Comparison of ENCODE assay signal across 11 mouse cellular contexts in the genomic region with DNA sequence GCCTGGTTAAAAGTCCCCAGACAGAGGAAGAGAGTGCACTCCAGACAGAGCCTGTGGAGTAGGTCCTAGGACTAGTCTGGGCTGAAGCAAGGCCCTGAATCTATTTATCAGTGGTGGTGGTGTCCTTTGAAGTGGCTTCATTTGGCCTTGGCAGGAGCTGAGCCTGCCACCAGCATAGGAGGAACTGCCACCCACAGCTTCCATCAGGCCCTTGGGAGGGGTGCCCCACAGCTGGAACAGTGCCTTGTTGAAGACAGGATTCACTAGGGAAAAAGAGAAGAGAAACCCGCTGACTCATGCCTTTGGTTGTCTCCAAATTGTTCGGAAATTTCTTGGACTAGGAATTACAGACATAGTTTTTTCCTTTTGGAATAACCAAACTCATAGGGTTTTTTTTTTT.
DNase-seq lines count a peak whose midpoint lies in the region; ATAC-seq lines count a peak whose summit lies in the region.
"Had no signal": no experiment of that assay in that cellular context is flagged by ENCODE, and none has a peak within 500 bp of the region (broad histone marks: within the 10 kb centered on the region; RNA-seq: fewer than 3 reads in every experiment).

No protein-coding gene starts in this region.

- H3K4me1 ChIP-seq in embryonic facial prominence, embryonic 14.5 days (ENCODE audit: control insufficient read depth, insufficient read depth, low read length) = no peaks in the 10 kb centered on the region
- H3K4me1 ChIP-seq in embryonic facial prominence, embryonic 10.5 days = no peaks in the 10 kb centered on the region
- no peaks in the 10 kb centered on the region for H3K4me1 ChIP-seq in neural tube, embryonic 15.5 days
- H3K4me1 ChIP-seq: lung, embryonic 15.5 days; neural tube, embryonic 12.5 days had no signal

- no peak for ATAC-seq in embryonic facial prominence, embryonic 14.5 days (ENCODE audit: low read depth)
- ATAC-seq in neural tube, embryonic 15.5 days (ENCODE audit: low FRiP score) = no peak

- H3K36me3 ChIP-seq in embryonic facial prominence, embryonic 14.5 days (ENCODE audit: control insufficient read depth, insufficient read depth, low read length) = no peaks in the 10 kb centered on the region
- H3K36me3 ChIP-seq in embryonic facial prominence, embryonic 10.5 days (replicated peaks) = no peaks in the 10 kb centered on the region
- H3K36me3 ChIP-seq in neural tube, embryonic 15.5 days = no peaks in the 10 kb centered on the region
- H3K36me3 ChIP-seq: lung, embryonic 15.5 days; neural tube, embryonic 12.5 days had no signal

- no peaks in the 10 kb centered on the region for H3K27me3 ChIP-seq in embryonic facial prominence, embryonic 14.5 days (replicated peaks; ENCODE audit: control insufficient read depth, insufficient read depth, low read length)
- H3K27me3 ChIP-seq in embryonic facial prominence, embryonic 10.5 days (replicated peaks; ENCODE audit: low read depth, poor library complexity, severe bottlenecking) = no peaks in the 10 kb centered on the region
- no peaks in the 10 kb centered on the region for H3K27me3 ChIP-seq in neural tube, embryonic 15.5 days (replicated peaks)
- H3K27me3 ChIP-seq: lung, embryonic 15.5 days; neural tube, embryonic 12.5 days had no signal

- H3K9ac ChIP-seq in embryonic facial prominence, embryonic 14.5 days (ENCODE audit: low read depth, low read length) = no peak overlapping the region
- no peak overlapping the region for H3K9ac ChIP-seq in neural tube, embryonic 15.5 days (replicated peaks)
- H3K9ac ChIP-seq: lung, embryonic 15.5 days; neural tube, embryonic 12.5 days had no signal

- H3K9me3 ChIP-seq in embryonic facial prominence, embryonic 14.5 days (ENCODE audit: control insufficient read depth, low read length) = no peaks in the 10 kb centered on the region
- no peaks in the 10 kb centered on the region for H3K9me3 ChIP-seq in embryonic facial prominence, embryonic 10.5 days
- no peaks in the 10 kb centered on the region for H3K9me3 ChIP-seq in neural tube, embryonic 15.5 days (replicated peaks)
- H3K9me3 ChIP-seq: lung, embryonic 15.5 days; neural tube, embryonic 12.5 days had no signal

- H3K4me2 ChIP-seq in embryonic facial prominence, embryonic 14.5 days (ENCODE audit: low read depth, low read length) = no peak overlapping the region
- no peak overlapping the region for H3K4me2 ChIP-seq in neural tube, embryonic 15.5 days
- H3K4me2 ChIP-seq: lung, embryonic 15.5 days; neural tube, embryonic 12.5 days had no signal

- WGBS in embryonic facial prominence, embryonic 14.5 days = 78% methylated on average over 2 of the region's 2 CpGs
- WGBS in embryonic facial prominence, embryonic 10.5 days = 94% methylated on average over 2 of the region's 2 CpGs
- WGBS in neural tube, embryonic 15.5 days = 99% methylated on average over 2 of the region's 2 CpGs

- intact Hi-C loops in heart, postnatal 14 days (cut with DNase I) = no loop called here

- DNase-seq in embryonic facial prominence, embryonic 14.5 days (ENCODE audit: low spot score) = peak; percentile 32
- DNase-seq in embryonic facial prominence, embryonic 10.5 days (ENCODE audit: low spot score) = no peak
- DNase-seq in 3134 (ENCODE audit: extremely low read depth, insufficient read length, low spot score) = peak; percentile 27
- peak; percentile 81 to 83 for DNase-seq in adrenal gland, postnatal 36 days
- peak; percentile 10 to 21 for DNase-seq in heart, postnatal 14 days
- DNase-seq in kidney, adult 18-20 months = no peak
- no peak for DNase-seq in kidney, postnatal 14 days
- DNase-seq: kidney, adult 8-10 months had no signal

- no peak overlapping the region for H3K27ac ChIP-seq in embryonic facial prominence, embryonic 14.5 days (replicated peaks; ENCODE audit: low read depth, low read length)
- no peak overlapping the region for H3K27ac ChIP-seq in embryonic facial prominence, embryonic 10.5 days (replicated peaks)
- no peak overlapping the region for H3K27ac ChIP-seq in neural tube, embryonic 15.5 days (replicated peaks)
- H3K27ac ChIP-seq: lung, embryonic 15.5 days; neural tube, embryonic 12.5 days had no signal

- no peak overlapping the region for H3K4me3 ChIP-seq in embryonic facial prominence, embryonic 14.5 days (ENCODE audit: low read depth, low read length)
- H3K4me3 ChIP-seq in embryonic facial prominence, embryonic 10.5 days = no peak overlapping the region
- no peak overlapping the region for H3K4me3 ChIP-seq in neural tube, embryonic 15.5 days (replicated peaks)
- H3K4me3 ChIP-seq: lung, embryonic 15.5 days; neural tube, embryonic 12.5 days had no signal

Comparison
In these comparisons a context has a peak if more than half of its experiments do, and no peak if none do; other contexts are left out.
1. DNase-seq: peak in embryonic facial prominence, embryonic 14.5 days (single experiment), 3134 (single experiment), adrenal gland, postnatal 36 days (2 of 2) and heart, postnatal 14 days (2 of 2); none in embryonic facial prominence, embryonic 10.5 days (single experiment), kidney, adult 18-20 months (single experiment) and kidney, postnatal 14 days (single experiment).